ENCODE assay signal across 30 mouse cellular contexts in the genomic region with DNA sequence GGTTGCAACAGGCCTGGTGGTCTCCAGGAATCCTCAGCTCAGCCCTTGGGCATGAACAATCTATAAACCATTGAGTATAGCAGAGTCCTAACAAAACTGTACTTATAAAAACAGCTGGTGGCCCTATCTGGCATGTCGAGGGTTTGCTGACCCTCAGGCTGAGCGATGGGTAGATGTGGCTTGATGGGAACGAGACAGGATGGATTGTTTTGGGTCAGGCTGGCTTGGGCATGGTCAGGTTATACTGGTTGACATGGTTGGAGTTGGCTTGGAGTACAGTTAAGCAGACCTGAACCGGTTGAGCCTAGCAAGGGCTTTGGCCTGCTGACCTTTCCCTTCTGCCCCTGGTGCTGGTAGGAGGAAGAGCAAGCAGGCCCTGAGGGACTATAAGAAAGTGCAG. TPM values are rescaled to one million over a fixed set of nuclear protein-coding genes. Genes with fewer than 3 reads are reported as not detected.
"Had no signal": no experiment of that assay in that cellular context is flagged by ENCODE, and none has a peak within 500 bp of the region (broad histone marks: within the 10 kb centered on the region; RNA-seq: fewer than 3 reads in every experiment).

No protein-coding gene starts in this region.

- DNase-seq: kidney, adult 2 months; layer of hippocampus, adult 9-11 months; liver; lung, postnatal 10 days; lung, postnatal 36 days had no signal

- H3K27ac ChIP-seq: kidney, postnatal 0 days; layer of hippocampus, adult 2 months; limb, embryonic 10.5 days; limb, embryonic 13.5 days; liver, embryonic 12.5 days; liver, embryonic 15.5 days; lung, embryonic 15.5 days; midbrain, embryonic 10.5 days; midbrain, embryonic 13.5 days had no signal

- H3K9me3 ChIP-seq: limb, embryonic 10.5 days; limb, embryonic 13.5 days; liver, embryonic 12.5 days; liver, embryonic 15.5 days; lung, embryonic 15.5 days; megakaryocyte, embryonic 14.5 days; midbrain, embryonic 10.5 days; midbrain, embryonic 13.5 days had no signal

- H3K4me3 ChIP-seq: layer of hippocampus, adult 2 months; limb, embryonic 10.5 days; limb, embryonic 13.5 days; liver, embryonic 12.5 days; liver, embryonic 15.5 days; lung, embryonic 15.5 days; megakaryocyte, embryonic 14.5 days; midbrain, embryonic 10.5 days; midbrain, embryonic 13.5 days; myocyte had no signal

- H3K27me3 ChIP-seq: limb, embryonic 13.5 days; liver, embryonic 12.5 days; liver, embryonic 15.5 days; lung, embryonic 15.5 days; midbrain, embryonic 13.5 days had no signal

- H3K4me1 ChIP-seq: liver, embryonic 12.5 days; liver, embryonic 15.5 days; lung, embryonic 15.5 days; midbrain, embryonic 10.5 days; midbrain, embryonic 13.5 days had no signal

RNA-seq across cellular contexts. Expression of gene Fbxw21, which starts 50.7 kb away (rescaled TPM):
- total RNA-seq: layer of hippocampus, adult 2 months; layer of hippocampus, postnatal 25 days; left cerebral cortex, adult 18-20 months; left cerebral cortex, postnatal 25 days; monocyte, adult 5-6 weeks had no signal
- polyA plus RNA-seq: intestine, postnatal 0 days; kidney, adult 2 months; kidney, embryonic 14.5 days; kidney, postnatal 0 days; large intestine, adult 2 months; limb, embryonic 10.5 days; limb, embryonic 13.5 days; liver, embryonic 12.5 days; liver, embryonic 15.5 days; lung, embryonic 15.5 days; midbrain, embryonic 10.5 days; midbrain, embryonic 13.5 days; midbrain, embryonic 16.5 days; myocyte; neural tube, embryonic 14.5 days; small intestine, adult 2 months; spleen, adult 2 months; stomach, embryonic 16.5 days; testis, adult 2 months; thymus, postnatal 0 days had no signal
